Mouse (Mus musculus) adrenal gland, postnatal 36 days (tissue): ENCODE data around the gene Gm28230. TPM values are rescaled to one million over a fixed set of nuclear protein-coding genes. Genes with fewer than 3 reads are reported as not detected.

Source experiments
- DNase-seq, 2 experiments: peaks; one replicate each; pipeline ENCODE4 v3.0.0; 2021; ENCODE audit warnings: mixed read lengths in 1 of 2
- total RNA-seq, 2 experiments: library from RNA; stranded (reverse); gene quantifications; 2 replicates each; pipeline ENCODE4 v1.2.3; 2021

Gm28230 gene
- total RNA-seq, 2 experiments from 2014 or later, result 1.6 to 2.0 TPM

- no peak for DNase-seq
These were observed 13.3 kb downstream of the Gm28230 start for GRCm38 (mm10) chr2:74739869-74740268.

DNA sequence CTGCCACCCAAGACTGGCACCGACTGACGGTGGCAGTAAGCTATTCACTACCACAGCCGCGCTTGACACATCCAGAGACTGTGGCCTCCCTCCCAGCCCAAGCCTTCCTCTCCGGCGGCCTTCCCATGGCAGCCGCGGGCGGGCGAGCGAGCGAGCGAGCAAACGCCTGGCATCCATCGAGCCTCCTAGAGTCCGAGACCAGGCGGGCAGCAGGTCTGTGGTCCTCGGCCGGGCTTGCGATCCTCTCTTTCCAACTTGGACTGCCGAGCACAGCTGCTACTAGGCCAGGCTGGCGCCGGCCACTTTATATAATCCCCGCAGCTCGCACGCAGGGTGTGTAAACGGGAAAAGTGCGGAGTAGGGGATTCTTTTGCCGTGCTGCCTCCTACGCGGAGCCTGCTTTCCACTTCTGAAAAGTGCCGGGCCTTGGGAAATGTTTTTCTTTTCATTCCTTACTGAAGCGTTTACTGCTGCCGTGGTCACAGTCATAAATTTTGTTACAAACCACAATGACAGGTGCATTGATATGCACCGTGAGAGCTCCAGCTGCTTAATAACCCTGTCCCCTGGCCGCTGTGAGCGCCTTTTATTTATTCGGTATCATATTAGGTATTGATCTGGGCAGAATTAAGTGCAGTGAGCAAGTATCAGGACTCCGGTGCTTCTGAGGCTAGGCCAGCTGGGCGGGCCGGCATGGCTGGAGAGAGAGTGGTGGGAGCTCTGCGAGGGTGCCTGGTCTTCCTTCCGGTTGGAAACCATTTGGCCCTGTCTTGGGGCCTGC, 14.0 kb downstream of the Gm28230 start:
- DNase-seq, result peak; percentile 47 to 53

- no peak for DNase-seq
These were observed 14.9 kb downstream of the Gm28230 start for GRCm38 (mm10) chr2:74741252-74741978.

- DNase-seq, result no peak
These were observed 15.4 kb downstream of the Gm28230 start for GRCm38 (mm10) chr2:74741979-74742277.

DNA sequence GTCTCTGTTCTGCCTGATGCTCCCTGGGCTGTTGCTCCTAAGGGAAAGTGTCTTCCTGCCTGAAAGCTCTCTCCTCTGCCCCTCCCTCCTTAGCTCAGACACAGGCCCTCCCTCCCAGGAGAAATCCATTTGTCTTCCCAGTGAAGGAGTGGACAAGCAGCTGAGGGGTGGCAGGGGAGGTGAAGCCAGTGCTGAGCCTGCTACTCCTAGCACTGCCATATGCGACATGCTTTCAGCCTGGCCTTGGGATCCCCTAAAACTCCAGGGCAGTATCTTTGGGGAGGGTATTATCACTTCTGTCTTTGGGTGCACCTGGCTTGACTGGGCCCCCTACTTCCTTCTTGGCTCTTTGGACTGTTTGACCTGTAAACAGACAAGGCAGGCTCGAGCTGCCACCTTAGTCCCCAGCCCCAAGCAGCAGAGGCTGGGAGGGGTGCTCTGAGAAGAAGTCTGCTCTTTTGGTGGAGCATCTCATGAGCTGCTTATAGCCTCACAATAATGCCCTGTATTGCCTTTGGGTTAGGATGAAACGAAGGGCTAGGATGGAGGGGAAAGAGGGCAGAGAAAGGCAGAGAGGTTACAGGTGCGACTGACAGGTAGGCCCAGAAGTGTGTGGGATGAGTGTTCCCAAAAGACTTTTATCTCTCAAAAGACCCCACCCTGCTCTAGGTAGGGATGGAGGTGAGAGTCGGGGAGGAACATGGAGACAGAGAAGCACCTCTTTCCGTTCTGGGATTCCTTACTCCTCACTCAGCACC, 19.2 kb downstream of the Gm28230 start:
- DNase-seq, result no peak

DNA sequence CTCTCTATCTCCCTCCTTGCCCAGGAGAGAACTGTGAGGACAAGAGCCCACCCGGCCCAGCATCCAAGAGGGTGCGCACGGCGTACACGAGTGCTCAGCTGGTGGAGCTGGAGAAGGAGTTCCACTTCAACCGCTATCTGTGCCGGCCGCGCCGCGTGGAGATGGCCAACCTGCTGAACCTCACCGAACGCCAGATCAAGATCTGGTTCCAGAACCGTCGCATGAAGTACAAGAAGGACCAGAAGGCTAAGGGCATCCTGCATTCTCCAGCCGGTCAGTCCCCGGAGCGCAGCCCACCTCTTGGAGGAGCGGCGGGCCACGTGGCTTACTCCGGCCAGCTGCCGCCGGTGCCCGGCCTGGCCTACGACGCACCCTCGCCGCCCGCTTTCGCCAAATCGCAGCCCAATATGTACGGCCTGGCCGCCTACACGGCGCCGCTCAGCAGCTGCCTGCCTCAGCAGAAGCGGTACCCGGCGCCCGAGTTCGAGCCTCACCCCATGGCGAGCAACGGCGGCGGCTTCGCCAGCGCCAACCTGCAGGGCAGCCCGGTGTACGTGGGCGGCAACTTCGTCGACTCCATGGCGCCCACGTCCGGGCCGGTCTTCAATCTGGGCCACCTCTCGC, 19.9 kb downstream of the Gm28230 start:
- DNase-seq, result no peak

DNA sequence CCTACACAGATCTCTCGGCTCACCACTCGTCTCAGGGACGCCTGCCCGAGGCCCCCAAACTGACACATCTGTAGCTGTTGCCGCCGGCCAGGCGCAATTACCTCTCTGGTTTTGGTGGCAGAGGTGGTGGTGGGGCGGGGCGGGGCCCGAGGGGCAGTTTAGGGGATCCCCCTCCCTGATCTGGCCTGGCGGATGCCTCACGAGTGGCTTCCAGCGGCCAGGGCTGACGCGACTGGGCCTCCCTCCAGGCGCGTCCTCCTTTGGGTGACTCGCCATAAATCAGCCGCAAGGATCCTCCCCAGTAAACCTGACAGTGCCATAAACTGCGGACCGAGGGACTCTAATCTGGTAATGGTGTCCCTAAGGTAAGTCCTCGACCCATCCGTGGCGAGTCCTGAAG, 20.5 kb downstream of the Gm28230 start:
- DNase-seq, result peak in 1 of 2 experiments; percentile 43

DNA sequence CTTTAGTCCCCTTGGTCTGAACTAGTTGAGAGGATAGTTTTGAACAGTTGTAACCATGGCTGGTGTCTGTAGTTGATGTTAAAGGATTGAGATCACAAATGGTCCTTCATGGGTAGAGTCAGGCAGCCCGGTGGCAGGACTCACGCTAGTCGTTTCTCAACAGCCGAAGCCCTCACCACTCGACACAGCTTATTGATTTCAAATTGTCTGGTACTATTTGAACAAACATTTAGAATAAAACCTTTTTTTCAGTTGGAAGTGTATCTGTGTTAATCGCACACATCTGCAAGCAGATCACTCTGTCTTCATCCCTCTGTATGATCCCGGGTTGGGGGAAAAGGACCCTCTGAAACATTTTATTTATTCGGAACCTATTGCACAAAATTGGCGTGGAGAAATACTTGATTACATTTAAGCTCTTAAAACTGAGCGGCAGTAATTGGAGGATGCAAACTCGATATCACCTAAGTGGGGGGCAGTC, 21.2 kb downstream of the Gm28230 start:
- DNase-seq, result no peak

DNA sequence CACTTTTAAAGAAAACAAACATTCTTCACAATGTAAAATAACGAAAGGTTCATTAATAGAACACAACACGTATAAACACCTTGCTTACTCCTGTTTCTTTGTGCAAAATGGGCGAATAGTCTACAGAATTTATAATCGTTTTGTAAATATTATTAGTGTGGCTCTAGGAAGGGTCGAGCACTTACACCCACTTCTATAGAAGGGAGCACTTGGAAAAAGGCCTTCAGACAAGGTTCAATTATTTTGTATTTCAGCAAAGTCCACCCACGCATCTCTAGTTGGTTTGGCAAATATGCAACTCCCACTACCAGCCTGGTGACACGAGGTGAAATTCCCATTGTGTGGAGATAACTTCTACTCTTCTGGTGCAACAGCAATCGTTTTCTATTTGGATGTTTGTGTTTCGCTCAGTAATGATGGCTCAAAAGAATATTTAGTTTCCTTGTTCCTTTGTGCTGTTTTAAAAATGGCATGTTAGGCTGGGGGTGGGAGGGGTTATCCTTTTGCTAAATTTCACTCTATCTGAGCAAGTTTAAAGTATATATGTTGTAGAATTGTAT, 22.0 kb downstream of the Gm28230 start:
- no peak for DNase-seq

DNA sequence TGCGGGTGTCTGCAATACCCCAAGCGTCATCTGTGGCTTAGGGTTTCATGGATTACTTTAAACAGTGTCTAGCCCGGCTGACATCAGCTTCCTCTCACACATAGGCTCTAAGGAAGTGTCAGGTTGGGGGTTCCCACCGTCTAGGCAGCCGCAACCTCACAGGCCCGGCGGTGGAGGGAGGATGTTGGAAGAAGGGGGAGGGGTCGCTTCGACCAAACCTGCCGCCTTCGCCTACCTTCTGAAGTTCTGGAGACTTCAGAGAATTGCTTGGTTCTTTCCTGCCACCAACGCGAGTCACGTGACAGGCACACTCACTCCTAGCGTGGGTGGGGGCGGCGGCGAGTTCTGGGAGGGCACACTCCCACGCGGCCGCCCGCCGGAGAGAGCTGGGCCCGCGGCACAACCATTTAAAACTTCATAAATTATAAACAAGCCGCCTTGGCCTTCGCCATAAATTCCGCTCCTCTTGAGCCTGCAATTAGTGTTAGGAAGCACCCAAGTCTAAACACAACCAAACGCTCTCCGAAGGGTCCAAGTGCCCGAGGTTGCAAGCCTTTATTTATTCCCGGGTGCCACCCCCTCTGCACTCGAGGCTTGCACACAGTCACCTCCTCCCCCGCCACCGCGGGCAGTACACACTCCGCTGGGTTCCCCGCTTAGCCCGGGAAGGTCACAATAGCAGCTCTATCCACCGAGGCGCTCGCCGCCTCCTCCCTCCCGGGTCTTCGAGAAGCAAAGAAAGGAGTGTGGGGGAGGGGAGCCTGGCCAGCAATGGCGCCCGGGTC, 23.0 kb downstream of the Gm28230 start:
- DNase-seq, result peak; percentile 48 to 56

GRCm38 (mm10) chr2:74750731-74751250, 24.3 kb downstream of the Gm28230 start:
- no peak for DNase-seq

DNA sequence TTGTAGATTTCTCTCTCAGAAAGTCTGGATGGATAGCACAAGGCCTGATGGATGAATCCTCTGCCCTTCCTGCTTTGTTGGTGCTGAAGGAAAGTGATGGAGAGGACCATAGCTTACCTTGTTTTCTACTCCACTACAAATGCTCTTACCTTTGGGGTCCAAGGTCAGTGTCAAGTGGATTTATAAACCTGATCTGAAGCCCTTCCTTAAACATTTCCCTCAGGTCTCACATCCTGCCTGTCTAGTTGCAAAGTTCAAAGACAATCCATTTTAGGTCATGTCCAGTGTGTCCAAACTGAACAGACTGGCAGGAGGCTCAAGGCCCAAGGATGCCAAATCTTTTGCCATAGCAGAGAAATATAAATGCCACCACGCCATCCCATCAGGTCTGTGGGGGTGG, 25.3 kb downstream of the Gm28230 start:
- no peak for DNase-seq

- no peak for DNase-seq
These were observed 26.1 kb downstream of the Gm28230 start for GRCm38 (mm10) chr2:74752431-74753174.

- DNase-seq, result no peak
These were observed 26.6 kb downstream of the Gm28230 start for GRCm38 (mm10) chr2:74753175-74753523.

DNA sequence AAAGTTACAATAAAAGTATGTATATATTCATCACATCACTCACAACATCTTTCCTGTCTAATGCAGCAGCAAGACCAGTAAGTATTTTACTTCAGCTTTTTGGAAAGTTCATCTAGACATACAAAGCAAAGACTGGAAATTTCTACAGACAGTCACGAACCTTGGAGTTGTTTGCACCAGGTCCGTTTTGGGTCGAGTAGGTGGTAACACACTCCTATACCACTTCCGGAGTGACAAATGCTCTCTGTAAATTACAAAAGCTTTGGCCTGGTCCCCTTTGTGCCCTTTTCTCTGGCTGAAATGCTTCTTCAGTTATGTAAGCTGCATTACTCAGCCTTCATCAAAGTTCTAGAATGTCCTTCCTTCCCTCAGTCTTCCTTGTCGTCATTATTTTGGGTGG, 27.2 kb downstream of the Gm28230 start:
- no peak for DNase-seq

GRCm38 (mm10) chr2:74760146-74760545, 33.6 kb downstream of the Gm28230 start:
- no peak for DNase-seq

DNA sequence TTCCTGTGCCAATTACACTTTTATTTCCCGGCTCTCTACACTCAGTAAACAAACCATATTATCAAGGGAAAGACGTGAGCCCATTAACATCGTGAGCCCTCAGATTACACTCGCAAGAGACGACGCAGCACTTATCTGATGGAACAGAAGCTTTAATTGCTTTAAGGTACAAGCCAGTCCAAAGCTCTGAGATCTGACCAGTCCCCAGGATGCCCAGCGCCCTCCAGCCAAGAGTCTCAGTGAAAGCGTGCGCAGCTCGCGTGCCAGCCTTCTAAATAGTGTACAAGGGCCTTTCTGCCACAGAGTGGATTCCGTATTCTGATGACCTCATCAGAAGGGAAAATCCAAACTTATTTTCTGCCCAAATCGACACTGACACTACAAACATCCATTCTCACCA, 35.4 kb downstream of the Gm28230 start:
- no peak for DNase-seq

DNA sequence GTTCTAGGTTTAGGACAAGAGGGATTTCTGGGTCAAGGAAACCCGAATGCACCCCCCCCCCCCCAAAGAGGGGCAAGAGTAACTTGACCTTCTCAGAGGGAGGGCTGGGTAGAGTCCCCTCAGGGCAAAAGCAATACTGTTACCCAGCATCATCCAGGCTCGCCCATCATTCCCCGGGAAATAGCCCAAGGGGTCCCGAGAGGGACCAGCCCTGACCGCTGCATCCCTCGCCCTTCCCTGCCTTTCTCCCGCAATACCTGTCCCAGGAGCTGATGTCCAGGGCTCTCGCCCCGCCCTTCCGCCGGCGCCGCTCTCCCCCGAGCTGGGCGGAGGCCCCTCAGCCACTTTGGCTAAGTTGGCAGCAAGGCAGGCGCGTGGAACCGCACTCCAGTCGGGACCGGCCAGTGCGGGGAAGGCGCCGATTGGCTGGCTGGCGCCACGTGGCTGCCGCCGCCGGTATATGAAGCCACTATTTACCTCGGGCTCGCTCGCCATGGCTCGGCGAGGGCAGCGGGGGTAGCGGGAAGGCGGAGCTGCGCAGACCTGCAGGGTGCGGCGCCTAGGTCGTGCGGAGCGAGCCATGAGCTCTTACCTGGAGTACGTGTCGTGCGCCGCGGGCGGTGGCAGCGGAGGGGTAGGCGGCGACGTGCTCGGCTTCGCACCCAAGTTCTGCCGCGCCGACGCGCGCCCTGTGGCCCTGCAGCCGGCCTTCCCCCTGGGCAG, 36.2 kb downstream of the Gm28230 start, which contains the start of gene Hoxd1:
Gene Hoxd1, plus strand, starts transcription at position 459 of the 723 bp plus-strand sequence.
- DNase-seq, result peak; percentile 70 to 71

DNA sequence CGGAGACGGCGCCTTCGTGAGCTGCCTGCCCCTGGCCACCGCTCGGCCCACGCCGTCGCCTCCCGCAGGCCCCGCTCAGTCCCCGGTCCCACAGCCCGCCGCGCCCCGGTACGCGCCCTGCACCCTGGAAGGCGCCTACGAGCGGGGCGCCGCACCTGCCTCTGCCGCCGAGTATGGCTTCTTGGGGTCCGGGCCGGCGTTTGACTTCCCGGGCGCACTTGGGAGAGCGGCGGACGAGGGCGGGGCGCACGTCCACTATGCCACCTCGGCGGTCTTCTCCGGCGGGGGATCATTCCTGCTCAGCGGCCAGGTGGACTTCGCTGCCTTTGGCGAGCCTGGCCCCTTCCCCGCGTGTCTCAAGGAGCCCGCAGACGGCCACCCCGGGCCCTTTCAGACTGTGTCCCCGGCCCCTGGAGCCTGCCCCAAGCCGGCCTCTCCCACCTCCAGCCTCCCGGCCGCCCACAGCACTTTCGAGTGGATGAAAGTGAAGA, 36.8 kb downstream of the Gm28230 start:
- DNase-seq, result no peak
